Mouse (Mus musculus) monocyte, adult 2 months (primary cell): ENCODE measurements around the gene Ppm1h.
"Not testable (repeated sequence)": the region's sequence is repeated elsewhere in the genome, so short reads cannot be mapped to it uniquely, and the experiment has no call there.

Source experiments
- DNase-seq, 2 experiments: peaks; one replicate each; pipeline ENCODE4 v3.0.0; 2022; ENCODE audit warnings: low spot score in 2 of 2, low read depth in 1 of 2

The Ppm1h gene

DNA sequence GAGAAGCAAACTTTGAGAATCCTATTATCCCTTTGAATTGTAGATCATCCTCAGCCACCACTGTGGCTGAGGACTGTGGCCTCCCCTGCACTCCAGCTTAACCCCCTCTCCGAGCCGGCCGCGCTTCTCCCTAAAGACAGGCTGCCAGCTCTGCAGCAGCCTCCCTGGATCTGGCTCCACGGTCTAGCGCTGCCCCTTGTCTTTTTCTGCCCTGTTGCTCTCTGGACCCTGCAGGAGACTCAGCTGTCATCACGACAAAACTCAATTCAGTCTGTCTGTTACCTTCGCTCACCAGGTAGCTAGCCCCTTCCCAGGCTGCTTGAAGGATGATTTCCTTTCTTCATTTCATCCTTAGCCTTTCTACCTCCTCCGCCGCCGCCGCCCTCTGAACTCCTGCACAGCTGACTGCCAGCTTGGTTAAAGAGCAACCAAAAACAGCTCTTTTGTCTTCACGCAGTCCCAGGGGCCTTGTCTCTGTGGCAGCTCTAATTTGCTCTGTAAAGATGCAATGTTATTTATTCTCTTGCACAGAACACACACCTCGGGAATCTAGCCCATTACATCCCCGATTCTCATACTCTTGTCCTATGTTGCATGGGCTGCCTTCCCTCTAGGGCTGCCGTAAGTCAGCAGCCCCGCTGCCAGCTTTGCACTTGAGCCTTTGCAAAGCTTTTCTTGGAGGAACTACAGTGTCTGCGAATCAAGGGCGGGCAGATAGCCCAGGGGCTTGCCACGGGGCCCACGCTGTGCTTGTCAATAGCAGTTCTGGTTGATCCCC, 285.1 kb downstream of the Ppm1h start:
- DNase-seq = no peak

DNA sequence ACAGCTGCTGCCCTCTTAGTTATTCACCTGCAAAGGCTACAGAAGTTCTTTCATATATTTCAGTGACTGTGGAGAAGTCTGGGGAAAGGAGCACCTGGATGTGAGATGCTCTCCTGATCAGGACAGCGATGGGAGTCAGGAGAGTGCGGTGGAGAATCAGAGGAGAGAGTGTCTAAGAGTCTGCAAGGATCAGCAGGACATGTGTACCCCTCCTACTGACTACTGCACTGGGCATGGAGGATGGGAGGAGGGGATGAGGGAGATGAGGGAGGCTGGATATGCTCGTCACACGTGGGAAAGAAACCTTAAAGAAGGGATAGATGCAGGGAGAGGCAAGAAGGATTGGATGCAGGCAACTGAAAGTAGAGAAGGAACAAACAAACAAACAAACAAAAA, 285.7 kb downstream of the Ppm1h start:
- DNase-seq = no peak

- DNase-seq = not testable (repeated sequence)
Observed at GRCm38 (mm10) chr10:122965650-122966049, 287.1 kb downstream of the Ppm1h start.

GRCm38 (mm10) chr10:122966421-122966820, 287.9 kb downstream of the Ppm1h start:
- DNase-seq = no peak

DNA sequence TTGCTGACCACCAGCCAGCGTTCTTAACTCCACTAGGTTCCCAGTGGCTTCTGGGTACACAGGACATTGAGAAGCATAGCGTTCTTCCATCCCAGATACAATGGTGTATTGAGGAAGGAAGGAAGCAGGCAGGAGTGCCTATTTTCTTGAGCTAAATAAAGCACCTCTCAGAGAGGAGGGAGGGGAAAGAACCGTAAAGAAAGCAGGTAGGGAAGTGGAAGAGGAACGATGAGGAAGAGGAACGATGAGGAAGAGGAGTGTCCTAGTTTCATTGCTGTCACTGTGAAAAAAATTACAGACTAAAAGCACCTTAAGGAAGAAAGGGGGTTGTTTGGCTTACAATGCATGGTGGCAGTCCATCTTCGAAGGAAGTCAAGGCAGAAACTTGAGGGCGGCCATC, 291.6 kb downstream of the Ppm1h start:
- DNase-seq = no peak

GRCm38 (mm10) chr10:122973241-122973640, 294.7 kb downstream of the Ppm1h start:
- no peak for DNase-seq

DNA sequence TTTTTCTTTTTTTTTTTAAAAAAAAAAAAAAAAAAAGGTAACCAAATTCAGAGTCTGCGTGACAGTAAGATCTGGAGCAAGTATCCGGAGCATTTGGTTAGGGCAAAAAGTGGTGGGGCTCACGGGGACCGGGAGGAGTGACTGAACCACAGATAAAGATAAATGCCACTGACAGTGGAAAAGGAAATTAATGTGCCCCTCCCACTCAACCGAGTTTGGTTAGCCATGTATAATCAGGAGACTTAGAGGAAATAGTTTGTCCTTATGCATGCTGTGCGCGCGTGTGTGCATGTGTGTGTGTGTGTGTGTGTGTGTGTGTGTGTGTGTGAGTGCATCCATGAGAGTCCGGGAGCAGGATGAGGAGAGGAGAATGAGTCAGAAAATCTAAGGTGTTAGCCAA, 297.5 kb downstream of the Ppm1h start:
- no peak for DNase-seq

- DNase-seq = no peak
Observed at GRCm38 (mm10) chr10:122979356-122979755, 300.8 kb downstream of the Ppm1h start.

GRCm38 (mm10) chr10:122980123-122980522, 301.6 kb downstream of the Ppm1h start:
- DNase-seq = no peak

DNA sequence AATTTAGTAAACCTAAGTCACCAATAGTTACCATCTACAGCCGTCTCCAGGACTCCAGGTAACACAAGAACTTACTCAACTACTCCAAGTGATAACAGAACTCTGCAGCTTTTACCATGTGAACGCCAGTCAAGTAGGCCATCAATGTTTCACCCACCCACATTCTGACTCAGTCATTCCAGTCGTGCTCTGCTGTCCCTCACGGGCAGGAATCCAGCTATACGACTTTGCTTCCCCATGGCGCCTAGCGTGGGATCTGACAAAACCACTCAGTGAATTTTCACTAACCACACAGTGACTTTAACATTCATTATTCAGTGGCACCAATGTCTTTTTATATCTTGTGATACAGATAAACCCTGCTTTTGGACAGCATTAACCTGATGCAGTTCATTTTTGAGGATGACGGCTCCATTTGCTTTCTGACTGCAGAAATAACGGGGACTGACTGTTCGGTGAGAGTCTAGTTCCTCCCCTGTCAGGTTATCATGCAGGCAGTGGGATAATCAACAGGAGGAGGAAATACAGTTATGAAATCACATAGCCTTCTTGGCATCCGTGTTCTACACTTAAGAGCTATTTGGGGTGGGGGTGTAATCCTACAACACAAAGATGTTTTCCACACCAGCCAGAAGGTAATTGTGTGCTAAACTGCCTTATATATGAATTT, 304.5 kb downstream of the Ppm1h start:
- no peak for DNase-seq

DNA sequence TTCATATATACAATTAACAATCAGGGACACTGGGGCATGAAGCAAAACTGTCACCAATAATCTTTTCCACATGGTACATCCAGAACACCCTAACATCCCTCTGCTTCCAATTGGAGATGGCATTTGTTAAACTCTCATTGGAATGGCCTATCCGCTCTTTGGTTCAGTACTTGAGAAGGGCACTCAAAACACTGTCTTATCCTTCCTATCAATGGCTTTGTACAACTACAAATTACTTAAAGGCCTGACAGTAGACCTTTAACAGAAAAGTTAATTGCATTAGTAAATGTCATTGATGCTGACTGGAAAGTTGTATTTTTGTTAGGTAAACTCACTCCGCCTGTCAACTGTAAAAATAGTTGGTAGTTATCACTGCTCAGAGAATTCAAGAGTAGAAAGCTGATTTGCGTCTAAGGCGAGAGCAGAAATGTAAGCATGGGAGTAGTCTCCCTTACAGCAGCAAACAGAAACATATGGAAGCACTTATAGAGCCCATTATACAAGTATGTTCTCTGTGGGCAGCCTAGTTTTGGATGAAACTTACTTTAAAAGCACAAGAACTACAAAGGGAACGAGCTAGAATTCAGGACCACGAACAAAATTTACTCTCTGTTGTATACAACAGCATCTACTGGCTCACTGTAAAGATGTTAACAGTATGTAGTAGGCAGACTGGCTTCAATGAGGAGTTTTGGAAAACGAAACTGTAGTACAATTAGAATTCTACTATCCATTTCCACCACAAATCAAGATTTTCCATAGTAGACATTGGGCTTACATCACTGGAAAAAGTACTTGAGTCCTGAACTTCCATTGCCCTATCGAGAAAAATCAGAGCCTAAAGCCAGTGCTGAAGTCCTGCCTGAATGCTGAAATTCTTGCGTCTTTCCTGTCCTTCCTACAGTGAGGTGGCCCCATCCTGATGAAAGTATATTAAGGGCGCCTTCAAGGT, 305.3 kb downstream of the Ppm1h start:
- DNase-seq = no peak

GRCm38 (mm10) chr10:122984531-122985251, 306.1 kb downstream of the Ppm1h start:
- no peak for DNase-seq

GRCm38 (mm10) chr10:122985252-122985514, 306.6 kb downstream of the Ppm1h start:
- peak in 1 of 2 experiments; percentile 33 for DNase-seq

DNA sequence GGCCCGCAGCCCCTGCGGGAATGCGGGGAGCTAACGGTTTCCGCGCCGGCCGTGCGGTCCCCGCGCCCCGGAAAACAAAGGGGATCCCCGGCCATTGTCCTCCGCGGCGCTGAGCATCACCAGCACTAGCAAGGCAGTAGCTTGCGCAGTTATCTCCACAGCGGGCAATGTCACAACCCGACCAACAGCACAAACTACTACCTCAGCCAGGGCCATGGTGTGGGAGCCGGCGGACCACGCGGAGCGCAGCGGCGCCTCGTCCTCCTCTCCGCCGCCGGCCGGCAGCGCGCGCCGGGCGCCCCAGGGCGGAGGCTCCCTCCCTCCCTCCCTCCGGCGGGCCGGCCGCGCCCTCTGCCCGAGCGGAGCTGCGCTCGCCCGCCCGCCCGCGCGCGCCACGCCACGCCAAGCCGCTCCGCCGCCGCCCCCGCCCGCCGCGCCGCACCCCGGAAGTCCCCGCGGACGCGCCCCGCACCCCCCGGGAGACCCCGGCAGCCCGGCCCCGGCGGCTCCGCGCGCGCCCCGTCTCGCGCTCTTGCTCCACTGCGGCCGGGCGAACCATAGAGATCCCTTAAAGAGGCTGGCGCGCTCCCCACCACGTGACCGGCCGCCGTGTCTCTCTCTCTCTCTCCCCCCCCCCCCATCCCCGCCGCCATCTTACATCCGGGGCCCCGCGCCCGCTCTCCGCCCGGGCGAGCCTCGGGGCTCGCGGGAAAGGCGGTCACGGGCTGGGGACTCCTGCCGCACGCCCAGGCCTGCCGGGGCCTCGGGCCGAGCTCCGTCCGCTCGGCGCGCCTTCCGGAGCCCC, 307.2 kb downstream of the Ppm1h start:
- DNase-seq = peak; percentile 37 to 68

DNA sequence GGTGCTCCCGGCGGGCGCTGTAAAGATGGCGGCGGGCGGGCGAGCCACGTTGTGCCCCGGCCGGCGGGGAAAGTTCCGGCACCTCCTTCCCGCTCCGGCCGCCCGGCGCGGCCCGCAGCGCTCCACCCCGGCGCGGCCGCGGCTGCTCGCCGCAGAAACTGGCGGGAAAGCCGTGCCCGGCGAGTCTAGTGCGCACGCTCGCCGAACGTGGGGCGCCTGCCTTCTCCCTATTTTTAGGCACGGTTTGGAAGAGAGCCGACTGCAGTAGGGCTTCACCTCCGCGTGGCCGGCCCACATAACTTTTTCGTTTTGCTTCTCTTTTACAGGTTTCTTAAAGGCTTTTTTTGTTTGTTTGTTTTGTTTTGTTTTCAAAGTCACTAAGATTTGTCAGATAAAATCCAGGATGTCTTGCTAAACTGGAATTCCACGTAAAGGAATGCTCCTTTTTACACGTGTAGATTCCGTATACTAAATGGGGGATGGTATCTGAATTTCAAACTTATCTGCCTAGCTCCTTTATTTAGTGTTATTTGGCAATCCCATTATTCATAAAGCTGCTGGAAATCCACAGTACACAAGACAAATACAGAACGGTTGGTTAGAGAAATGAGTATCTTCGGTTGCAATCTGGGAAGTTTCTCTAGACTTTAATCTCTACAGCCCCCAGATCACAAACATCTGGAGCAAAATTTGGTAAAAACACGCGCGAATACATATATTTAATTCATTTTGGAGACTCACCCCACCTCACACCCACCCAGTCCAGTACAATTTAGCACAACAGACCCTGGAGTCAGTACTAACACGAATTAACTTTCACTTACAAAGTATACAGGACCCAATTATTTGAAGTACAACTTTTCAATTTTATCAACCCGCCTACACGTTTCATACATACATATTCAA, 308.0 kb downstream of the Ppm1h start:
- DNase-seq = peak; percentile 11 to 63

GRCm38 (mm10) chr10:122987671-122988128, 309.1 kb downstream of the Ppm1h start:
- peak in 1 of 2 experiments; percentile 8 for DNase-seq

GRCm38 (mm10) chr10:122988372-122988771, 309.8 kb downstream of the Ppm1h start:
- no peak for DNase-seq

DNA sequence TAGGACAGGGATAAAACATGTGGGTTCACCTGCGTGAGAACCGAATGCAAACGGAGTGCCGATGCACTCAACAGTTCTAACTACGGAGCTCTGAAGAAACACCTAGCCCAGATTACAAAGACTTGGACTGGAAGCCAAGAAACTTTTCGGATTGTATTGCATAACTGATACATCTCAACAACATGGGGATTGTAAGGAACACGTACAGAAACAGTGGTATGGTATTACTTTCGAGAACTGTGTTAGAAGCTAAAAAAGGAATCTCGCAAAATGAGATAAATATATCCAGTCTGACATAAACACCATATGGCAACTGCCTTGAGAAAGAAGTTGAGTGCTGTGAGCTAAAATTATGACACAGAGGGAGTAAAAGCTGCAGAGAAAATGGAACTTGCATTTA, 311.4 kb downstream of the Ppm1h start:
- no peak for DNase-seq

GRCm38 (mm10) chr10:122990606-122991005, 312.0 kb downstream of the Ppm1h start:
- DNase-seq = no peak
